ENCODE assay signal across 9 mouse cellular contexts in genomic region chr12:86886446-86886965, GRCm38 (mm10). TPM values are rescaled to one million over a fixed set of nuclear protein-coding genes. Genes with fewer than 3 reads are reported as not detected.
DNase-seq lines count a peak whose midpoint lies in the region; ATAC-seq and TF ChIP-seq lines count a peak whose summit lies in the region.
"Had no signal": no experiment of that assay in that cellular context is flagged by ENCODE, and none has a peak within 500 bp of the region (broad histone marks: within the 10 kb centered on the region; RNA-seq: fewer than 3 reads in every experiment).

No protein-coding gene starts in this region.

- no peak overlapping the region for H3K4me2 ChIP-seq in hindbrain, postnatal 0 days (ENCODE audit: low read depth, low read length)
- no peak overlapping the region for H3K4me2 ChIP-seq in midbrain, embryonic 11.5 days

- no peak for ATAC-seq in CD4-positive, CD25-positive, alpha-beta regulatory T cell, adult 4 months
- ATAC-seq in hindbrain, postnatal 0 days: no peak
- ATAC-seq in midbrain, embryonic 11.5 days (ENCODE audit: low FRiP score): no peak

- no peak overlapping the region for H3K27ac ChIP-seq in hindbrain, postnatal 0 days
- no peak overlapping the region for H3K27ac ChIP-seq in hindbrain, embryonic 10.5 days
- H3K27ac ChIP-seq in midbrain, embryonic 11.5 days (ENCODE audit: low read depth, low read length): no peak overlapping the region

- peak; percentile 58 for DNase-seq in CD4-positive, CD25-positive, alpha-beta regulatory T cell, adult 2 months (ENCODE audit: low read depth, low spot score)
- DNase-seq in hindbrain, postnatal 0 days (ENCODE audit: low spot score): no peak
- DNase-seq in hindbrain, embryonic 10.5 days (ENCODE audit: low spot score): no peak
- DNase-seq in CD4-positive helper T cell, adult 2 months (ENCODE audit: low read depth, low spot score): peak; percentile 30
- peak; percentile 82 for DNase-seq in midbrain, embryonic 11.5 days (ENCODE audit: low spot score, missing footprints)
- DNase-seq in c-Kit-positive CD71-positive TER-119-positive erythroid progenitor cells, embryonic 14.5 days (ENCODE audit: low spot score): no peak
- DNase-seq in right cerebral cortex, postnatal 25 days: no peak
- DNase-seq: adrenal gland, postnatal 10 days had no signal

- peaks cover 26% of the 10 kb centered on the region for H3K4me1 ChIP-seq in hindbrain, postnatal 0 days (ENCODE audit: insufficient read depth, low read length)
- H3K4me1 ChIP-seq in hindbrain, embryonic 10.5 days (replicated peaks): peaks cover 100% of the 10 kb centered on the region
- H3K4me1 ChIP-seq in midbrain, embryonic 11.5 days (ENCODE audit: control insufficient read depth, insufficient read depth, low read length): peaks cover 67% of the 10 kb centered on the region

- no peaks in the 10 kb centered on the region for H3K9me3 ChIP-seq in hindbrain, postnatal 0 days (ENCODE audit: low read length)
- no peaks in the 10 kb centered on the region for H3K9me3 ChIP-seq in hindbrain, embryonic 10.5 days
- no peaks in the 10 kb centered on the region for H3K9me3 ChIP-seq in midbrain, embryonic 11.5 days (ENCODE audit: control insufficient read depth, low read length)

- no peaks in the 10 kb centered on the region for H3K27me3 ChIP-seq in hindbrain, postnatal 0 days (ENCODE audit: insufficient read depth, low read length)
- H3K27me3 ChIP-seq in hindbrain, embryonic 10.5 days (ENCODE audit: insufficient read depth, poor library complexity, severe bottlenecking): peaks cover 46% of the 10 kb centered on the region
- H3K27me3 ChIP-seq in midbrain, embryonic 11.5 days (ENCODE audit: control insufficient read depth, insufficient read depth, low read length): no peaks in the 10 kb centered on the region

- WGBS in hindbrain, postnatal 0 days: 64% methylated on average over 7 of the region's 7 CpGs
- WGBS in hindbrain, embryonic 10.5 days: 66% methylated on average over 7 of the region's 7 CpGs
- 60% methylated on average over 7 of the region's 7 CpGs for WGBS in midbrain, embryonic 11.5 days

- H3K9ac ChIP-seq in hindbrain, postnatal 0 days (replicated peaks; ENCODE audit: low read length): no peak overlapping the region
- 0 out of 2 replicates have a peak overlapping the region, but pooled peaks have one; percentile 3 for H3K9ac ChIP-seq in midbrain, embryonic 11.5 days (ENCODE audit: low read length)

- TF ChIP-seq CTCF in hindbrain, postnatal 0 days (IDR thresholded peaks at IDR 0.05; ENCODE audit: low read depth): peak; percentile 18

- no peak overlapping the region for H3K4me3 ChIP-seq in hindbrain, postnatal 0 days (ENCODE audit: low read length)
- H3K4me3 ChIP-seq in hindbrain, embryonic 10.5 days: no peak overlapping the region
- no peak overlapping the region for H3K4me3 ChIP-seq in midbrain, embryonic 11.5 days (ENCODE audit: low read depth, low read length)

- H3K36me3 ChIP-seq in hindbrain, postnatal 0 days (ENCODE audit: insufficient read depth, low read length): no peaks in the 10 kb centered on the region
- peaks cover 9% of the 10 kb centered on the region; the same call in 1 of the 2 replicates for H3K36me3 ChIP-seq in hindbrain, embryonic 10.5 days
- H3K36me3 ChIP-seq in midbrain, embryonic 11.5 days (ENCODE audit: control insufficient read depth, insufficient read depth, low read length): no peaks in the 10 kb centered on the region

RNA-seq across cellular contexts. Expression of gene Irf2bpl, which starts 1.9 kb away (rescaled TPM):
- polyA plus RNA-seq in CD4-positive, CD25-positive, alpha-beta regulatory T cell, adult 4 months (2017; shearing (Covaris generic)): 10 to 100 TPM in 1 of 2 experiments, 1 to 10 TPM in 1; 7.6 to 18.8 TPM
- 146 and 159 TPM in 2 replicates for total RNA-seq in hindbrain, postnatal 0 days (2014; rRNA removed)
- 59.4 and 66.9 TPM in 2 replicates for polyA plus RNA-seq in hindbrain, postnatal 0 days (2015; fragmentation: Nextera tagmentation; extraction: Ambion mirVana)
- polyA plus RNA-seq in hindbrain, embryonic 10.5 days (2016; fragmentation: Nextera tagmentation; extraction: Ambion mirVana): 20.3 and 34.2 TPM in 2 replicates
- 24.4 and 26.4 TPM in 2 replicates for polyA plus RNA-seq in midbrain, embryonic 11.5 days (2014; fragmentation: Nextera tagmentation; extraction: Ambion mirVana)

Comparison
In these comparisons a context has a peak if more than half of its experiments do, and no peak if none do; other contexts are left out.
1. DNase-seq: peak in CD4-positive, CD25-positive, alpha-beta regulatory T cell, adult 2 months (single experiment), CD4-positive helper T cell, adult 2 months (single experiment) and midbrain, embryonic 11.5 days (single experiment); none in hindbrain, postnatal 0 days (single experiment), hindbrain, embryonic 10.5 days (single experiment), c-Kit-positive CD71-positive TER-119-positive erythroid progenitor cells, embryonic 14.5 days (single experiment) and right cerebral cortex, postnatal 25 days (single experiment).